Mouse (Mus musculus): Measurements from ENCODE around the gene Lamtor5.
"Not testable (repeated sequence)": the region's sequence is repeated elsewhere in the genome, so short reads cannot be mapped to it uniquely, and the experiment has no call there.

Lamtor5 gene

GRCm38 (mm10) chr3:107273820-107274219 lies 4.8 kb upstream of the Lamtor5 start:
- peak; percentile 78 for DNase-seq

GRCm38 (mm10) chr3:107275351-107275750 lies 3.3 kb upstream of the Lamtor5 start:
- DNase-seq, result no peak

GRCm38 (mm10) chr3:107275996-107276395 lies 2.7 kb upstream of the Lamtor5 start:
- peak; percentile 60 for DNase-seq

GRCm38 (mm10) chr3:107276626-107277025 lies 2.0 kb upstream of the Lamtor5 start:
- no peak for DNase-seq

GRCm38 (mm10) chr3:107286123-107286522 lies 7.5 kb downstream of the Lamtor5 start:
- DNase-seq, result no peak

GRCm38 (mm10) chr3:107287346-107287745 lies 8.7 kb downstream of the Lamtor5 start:
- DNase-seq, result no peak

GRCm38 (mm10) chr3:107290764-107291381 lies 12.2 kb downstream of the Lamtor5 start, which contains the start of gene Slc16a4:
Slc16a4 (plus strand) TSS chr3:107291230.
- DNase-seq, result peak; percentile 97

GRCm38 (mm10) chr3:107295672-107296360 lies 17.2 kb downstream of the Lamtor5 start:
- DNase-seq, result no peak

GRCm38 (mm10) chr3:107296917-107297316 lies 18.3 kb downstream of the Lamtor5 start:
- DNase-seq, result not testable (repeated sequence)

GRCm38 (mm10) chr3:107317338-107317737 lies 38.7 kb downstream of the Lamtor5 start:
- no peak for DNase-seq

GRCm38 (mm10) chr3:107321141-107321540 lies 42.5 kb downstream of the Lamtor5 start:
- no peak for DNase-seq

GRCm38 (mm10) chr3:107321776-107322175 lies 43.1 kb downstream of the Lamtor5 start:
- DNase-seq, result peak; percentile 82

GRCm38 (mm10) chr3:107326442-107326841 lies 47.8 kb downstream of the Lamtor5 start:
- no peak for DNase-seq

- DNase-seq, result peak; percentile 32
Observed at GRCm38 (mm10) chr3:107330503-107331424, 52.1 kb downstream of the Lamtor5 start.

GRCm38 (mm10) chr3:107331746-107332126 lies 53.1 kb downstream of the Lamtor5 start:
- DNase-seq, result no peak

GRCm38 (mm10) chr3:107332127-107332959 lies 53.7 kb downstream of the Lamtor5 start:
- DNase-seq, result peak; percentile 83

GRCm38 (mm10) chr3:107332960-107333380 lies 54.3 kb downstream of the Lamtor5 start:
- peak; percentile 100 for DNase-seq

Data from kidney, adult 9 months (tissue).